Mouse (Mus musculus): Measurements from ENCODE around the gene Arel1.

GRCm38 (mm10) chr12:84939117-84939516 is 31.6 kb downstream of the Arel1 start:
- TF ChIP-seq POLR2A (IDR thresholded peaks at IDR 0.05; ENCODE audit: control insufficient read depth, extremely low read depth, insufficient read depth, low read length, poor library complexity) (no peak), CTCF (IDR thresholded peaks at IDR 0.05; ENCODE audit: borderline replicate concordance, control insufficient read depth, extremely low read depth, insufficient read depth, low read length, poor library complexity) (no peak)
